Mouse (Mus musculus): ENCODE measurements at regions not wholly inside any gene's neighbourhood (a gene's known extent, or its start where the extent isn't known, plus 50 kb on each side); places are given as distances from the start of the nearest gene placed in this dataset.

GRCm38 (mm10) chr17:68097436-68097835 is 93.5 kb upstream of the Arhgap28 start:
- H3K4me3 ChIP-seq (ENCODE audit: low read depth, low read length): no peak overlapping the region
- 81% methylated on average over 6 of the region's 6 CpGs for WGBS
- TF ChIP-seq EP300 (IDR thresholded peaks at IDR 0.05) (no peak), CTCF (IDR thresholded peaks at IDR 0.05) (no peak)
- no peak overlapping the region for H3K9ac ChIP-seq (replicated peaks; ENCODE audit: low read depth)
- ATAC-seq (no peak), DNase-seq (ENCODE audit: low spot score) (no peak)
- H3K27ac ChIP-seq (ENCODE audit: low read length): no peak overlapping the region
- no peaks in the 10 kb centered on the region for H3K36me3 ChIP-seq (ENCODE audit: insufficient read depth, low read length)
- H3K27me3 ChIP-seq (replicated peaks; ENCODE audit: insufficient read depth, low read length): no peaks in the 10 kb centered on the region
- no peak overlapping the region for H3K4me2 ChIP-seq (replicated peaks; ENCODE audit: low read depth, low read length)
- no peaks in the 10 kb centered on the region for H3K4me1 ChIP-seq (ENCODE audit: insufficient read depth, low read depth, low read length)
- no peaks in the 10 kb centered on the region; the same call in 1 of the 2 replicates for H3K9me3 ChIP-seq (ENCODE audit: low read length)

GRCm38 (mm10) chr17:68100093-68100492 is 96.2 kb upstream of the Arhgap28 start:
- no peaks in the 10 kb centered on the region for H3K4me1 ChIP-seq (ENCODE audit: insufficient read depth, low read depth, low read length)
- H3K36me3 ChIP-seq (ENCODE audit: insufficient read depth, low read length): no peaks in the 10 kb centered on the region
- no peak overlapping the region for H3K9ac ChIP-seq (replicated peaks; ENCODE audit: low read depth)
- H3K27ac ChIP-seq (ENCODE audit: low read length): no peak overlapping the region
- H3K4me2 ChIP-seq (replicated peaks; ENCODE audit: low read depth, low read length): no peak overlapping the region
- 51% methylated on average over 2 of the region's 2 CpGs for WGBS
- ATAC-seq (no peak), DNase-seq (ENCODE audit: low spot score) (no peak)
- no peaks in the 10 kb centered on the region for H3K27me3 ChIP-seq (replicated peaks; ENCODE audit: insufficient read depth, low read length)
- TF ChIP-seq EP300 (IDR thresholded peaks at IDR 0.05) (no peak), CTCF (IDR thresholded peaks at IDR 0.05) (no peak)
- H3K4me3 ChIP-seq (ENCODE audit: low read depth, low read length): no peak overlapping the region
- H3K9me3 ChIP-seq (ENCODE audit: low read length): no peaks in the 10 kb centered on the region; the same call in 1 of the 2 replicates

- TF ChIP-seq EP300 (IDR thresholded peaks at IDR 0.05) (no peak), CTCF (IDR thresholded peaks at IDR 0.05) (no peak)
- ATAC-seq (peak; percentile 88), DNase-seq (ENCODE audit: low spot score) (peak; percentile 77)
- H3K4me2 ChIP-seq (replicated peaks; ENCODE audit: low read depth, low read length): no peak overlapping the region
- no peaks in the 10 kb centered on the region for H3K27me3 ChIP-seq (replicated peaks; ENCODE audit: insufficient read depth, low read length)
- H3K36me3 ChIP-seq (ENCODE audit: insufficient read depth, low read length): no peaks in the 10 kb centered on the region
- no peaks in the 10 kb centered on the region for H3K4me1 ChIP-seq (ENCODE audit: insufficient read depth, low read depth, low read length)
- no peak overlapping the region for H3K9ac ChIP-seq (replicated peaks; ENCODE audit: low read depth)
- H3K4me3 ChIP-seq (ENCODE audit: low read depth, low read length): no peak overlapping the region
- no peak overlapping the region for H3K27ac ChIP-seq (ENCODE audit: low read length)
- 37% methylated on average over 6 of the region's 6 CpGs for WGBS
- H3K9me3 ChIP-seq (ENCODE audit: low read length): no peaks in the 10 kb centered on the region; the same call in 1 of the 2 replicates
Observed at GRCm38 (mm10) chr17:68103346-68103745, 99.4 kb upstream of the Arhgap28 start.

- Histone ChIP-seq H3K27ac (ENCODE audit: low read length) (no peak overlapping the region), H3K27me3 (replicated peaks; ENCODE audit: insufficient read depth, low read length) (no peaks in the 10 kb centered on the region), H3K4me1 (ENCODE audit: insufficient read depth, low read depth, low read length) (no peaks in the 10 kb centered on the region), H3K4me2 (replicated peaks; ENCODE audit: low read depth, low read length) (no peak overlapping the region), H3K36me3 (ENCODE audit: insufficient read depth, low read length) (no peaks in the 10 kb centered on the region), H3K4me3 (ENCODE audit: low read depth, low read length) (no peak overlapping the region), H3K9me3 (ENCODE audit: low read length) (no peaks in the 10 kb centered on the region), H3K9ac (replicated peaks; ENCODE audit: low read depth) (no peak overlapping the region)
- DNase-seq (ENCODE audit: low spot score): no peak
- TF ChIP-seq CTCF (IDR thresholded peaks at IDR 0.05): no peak
- no peak for TF ChIP-seq EP300 (IDR thresholded peaks at IDR 0.05)
- 36% methylated on average over 8 of the region's 8 CpGs for WGBS
- no peak for ATAC-seq
Observed at GRCm38 (mm10) chr17:68106366-68106765, 102.4 kb upstream of the Arhgap28 start.

- no peaks in the 10 kb centered on the region for H3K9me3 ChIP-seq (ENCODE audit: low read length)
- no peaks in the 10 kb centered on the region for H3K36me3 ChIP-seq (ENCODE audit: insufficient read depth, low read length)
- ATAC-seq (no peak), DNase-seq (ENCODE audit: low spot score) (no peak)
- no peak overlapping the region for H3K4me2 ChIP-seq (replicated peaks; ENCODE audit: low read depth, low read length)
- 77% methylated on average over 4 of the region's 5 CpGs for WGBS
- H3K9ac ChIP-seq (replicated peaks; ENCODE audit: low read depth): no peak overlapping the region
- no peak overlapping the region for H3K4me3 ChIP-seq (ENCODE audit: low read depth, low read length)
- no peak overlapping the region for H3K27ac ChIP-seq (ENCODE audit: low read length)
- H3K27me3 ChIP-seq (replicated peaks; ENCODE audit: insufficient read depth, low read length): no peaks in the 10 kb centered on the region
- TF ChIP-seq CTCF (IDR thresholded peaks at IDR 0.05): no peak
- TF ChIP-seq EP300 (IDR thresholded peaks at IDR 0.05): no peak
- H3K4me1 ChIP-seq (ENCODE audit: insufficient read depth, low read depth, low read length): no peaks in the 10 kb centered on the region
Observed at GRCm38 (mm10) chr17:68107875-68108274, 104.0 kb upstream of the Arhgap28 start.

- H3K27ac ChIP-seq (ENCODE audit: low read length): no peak overlapping the region
- no peaks in the 10 kb centered on the region for H3K9me3 ChIP-seq (ENCODE audit: low read length)
- TF ChIP-seq EP300 (IDR thresholded peaks at IDR 0.05) (no peak), CTCF (IDR thresholded peaks at IDR 0.05) (no peak)
- no peak overlapping the region for H3K4me2 ChIP-seq (replicated peaks; ENCODE audit: low read depth, low read length)
- DNase-seq (ENCODE audit: low spot score) (no peak), ATAC-seq (no peak)
- no peaks in the 10 kb centered on the region for H3K4me1 ChIP-seq (ENCODE audit: insufficient read depth, low read depth, low read length)
- H3K36me3 ChIP-seq (ENCODE audit: insufficient read depth, low read length): no peaks in the 10 kb centered on the region
- H3K4me3 ChIP-seq (ENCODE audit: low read depth, low read length): no peak overlapping the region
- no peaks in the 10 kb centered on the region for H3K27me3 ChIP-seq (replicated peaks; ENCODE audit: insufficient read depth, low read length)
- WGBS: 71% methylated on average over 4 of the region's 4 CpGs
- H3K9ac ChIP-seq (replicated peaks; ENCODE audit: low read depth): no peak overlapping the region
Observed at GRCm38 (mm10) chr17:68111834-68112473, 108.0 kb upstream of the Arhgap28 start.
